Mouse (Mus musculus) G1E (cell line): Measurements from ENCODE around the gene Zfp512b.

Source experiments
- CTCF ChIP-seq: IDR thresholded peaks from 2 replicates; pipeline ENCODE4 v1.5.1; 2012; ENCODE audit warnings: low read depth, low read length, inconsistent platforms, mixed read lengths
- GATA1 ChIP-seq: IDR thresholded peaks from 2 replicates; pipeline ENCODE4 v1.6.1; 2012; ENCODE audit warnings: borderline replicate concordance, low read length, inconsistent platforms, mixed read lengths
- GATA2 ChIP-seq: IDR thresholded peaks from 2 replicates; pipeline ENCODE4 v1.6.1; 2012; ENCODE audit warnings: low read depth, low read length, inconsistent platforms, borderline replicate concordance
- POLR2AphosphoS5 ChIP-seq: IDR thresholded peaks from 2 replicates; pipeline ENCODE4 v1.6.1; 2012; ENCODE audit warnings: low read depth, low read length, inconsistent platforms; ENCODE audit not compliant: insufficient replicate concordance
- TAL1 ChIP-seq: conservative IDR thresholded peaks from 2 replicates; pipeline ENCODE4 v1.6.1; 2012; ENCODE audit warnings: low read depth, low read length, inconsistent platforms, mixed read lengths

DNA sequence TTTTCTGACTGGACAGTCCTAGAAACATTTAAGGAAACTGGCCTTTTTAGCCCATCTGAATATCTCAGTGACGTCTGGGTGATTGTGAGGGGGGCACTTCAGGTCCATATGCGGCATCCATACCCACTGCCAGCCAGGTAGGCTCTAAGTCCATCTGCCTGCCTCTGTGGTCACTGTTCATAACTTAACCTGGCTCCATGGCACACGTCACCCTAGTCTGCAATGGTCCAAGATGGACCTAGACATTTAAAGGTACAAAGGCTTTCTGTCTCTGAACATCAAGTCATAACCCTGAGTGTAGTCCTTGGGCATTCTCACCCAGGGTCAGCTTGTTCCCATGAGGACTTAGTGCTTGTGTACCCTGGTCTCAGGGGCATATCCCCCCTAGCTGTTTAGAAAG lies 25.3 kb downstream of the Zfp512b start:
- TF ChIP-seq CTCF = no peak
- TF ChIP-seq GATA1 = no peak
- no peak for TF ChIP-seq POLR2AphosphoS5
- TF ChIP-seq TAL1 = no peak
- no peak for TF ChIP-seq GATA2
